Mouse (Mus musculus) ES-E14 (cell line): ENCODE data around the gene Creb3l1.

Source experiments
- CHD2 ChIP-seq: IDR thresholded peaks from 2 replicates; pipeline ENCODE4 v1.6.1; 2014; ENCODE audit warnings: mild to moderate bottlenecking, low read depth, low read length, inconsistent platforms
- HCFC1 ChIP-seq: IDR thresholded peaks from 2 replicates; pipeline ENCODE4 v1.6.1; 2012; ENCODE audit warnings: low read length, inconsistent platforms, borderline replicate concordance; ENCODE audit not compliant: insufficient read depth
- MAFK ChIP-seq: IDR thresholded peaks from 2 replicates; pipeline ENCODE4 v1.6.1; 2014; ENCODE audit warnings: mild to moderate bottlenecking, low read depth, low read length, inconsistent platforms; ENCODE audit not compliant: insufficient read depth
- ZNF384 ChIP-seq: IDR thresholded peaks from 2 replicates; pipeline ENCODE4 v1.6.1; 2012; ENCODE audit warnings: low read depth, low read length, inconsistent platforms

GRCm38 (mm10) chr2:92067600-92067999, 43.3 kb upstream of the Creb3l1 start:
- TF ChIP-seq MAFK (no peak), ZNF384 (no peak), HCFC1 (no peak), CHD2 (no peak)
